Mouse (Mus musculus): ENCODE data around the gene Skiv2l. TPM values are rescaled to one million over a fixed set of nuclear protein-coding genes. Genes with fewer than 3 reads are reported as not detected.

Skiv2l gene
- polyA plus RNA-seq, 1 experiment = 58.2 TPM

DNA sequence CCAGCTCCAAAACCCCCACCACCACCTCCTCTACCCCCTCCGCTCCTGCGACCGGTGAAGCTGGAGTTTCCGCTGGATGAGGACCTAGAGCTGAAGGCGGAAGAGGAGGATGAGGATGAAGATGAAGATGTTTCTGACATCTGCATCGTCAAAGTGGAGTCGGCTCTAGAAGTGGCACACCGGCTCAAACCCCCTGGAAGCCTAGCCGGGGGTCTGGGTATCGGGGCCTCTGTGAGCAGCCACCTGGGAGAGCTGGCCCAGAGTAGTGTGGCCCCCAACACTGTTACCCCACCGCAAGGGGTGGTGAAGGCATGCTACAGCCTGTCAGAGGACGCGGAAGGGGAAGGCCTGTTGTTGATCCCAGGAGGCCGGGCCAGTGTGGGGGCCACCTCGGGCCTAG is 45.7 kb upstream of the Skiv2l start:
- TF ChIP-seq CTCF (conservative IDR thresholded peaks at IDR 0.05; ENCODE audit: insufficient read depth, insufficient read length, low read depth, low read length) (no peak), POLR2A (IDR thresholded peaks at IDR 0.05; ENCODE audit: low read depth, low read length) (no peak)
- H3K27ac ChIP-seq (ENCODE audit: insufficient read depth, low read depth, low read length) = no peak overlapping the region
- 94% methylated on average over 15 of the region's 15 CpGs for WGBS

GRCm38 (mm10) chr17:34894801-34895530 is 45.0 kb upstream of the Skiv2l start:
- no peak for TF ChIP-seq POLR2A (IDR thresholded peaks at IDR 0.05; ENCODE audit: low read depth, low read length)
- no peak for TF ChIP-seq CTCF (conservative IDR thresholded peaks at IDR 0.05; ENCODE audit: insufficient read depth, insufficient read length, low read depth, low read length)
- WGBS = 7% methylated on average over 51 of the region's 51 CpGs
- no peaks in the 10 kb centered on the region for H3K36me3 ChIP-seq (ENCODE audit: control insufficient read depth, insufficient read depth, low read length)
- H3K27me3 ChIP-seq (replicated peaks; ENCODE audit: control insufficient read depth, insufficient read depth, low read length) = no peaks in the 10 kb centered on the region
- H3K27ac ChIP-seq (ENCODE audit: insufficient read depth, low read depth, low read length) = no peak overlapping the region; the same call in 1 of the 2 replicates
- peak overlapping the region; percentile 74 for H3K4me3 ChIP-seq (ENCODE audit: insufficient read depth, low read depth, low read length)
- H3K4me1 ChIP-seq (ENCODE audit: control insufficient read depth, insufficient read depth, low read length) = no peaks in the 10 kb centered on the region; the same call in 1 of the 2 replicates
- peak; percentile 58 for DNase-seq

More for the DNA sequence above, 45.7 kb upstream of the Skiv2l start:
- Histone ChIP-seq H3K4me1 (ENCODE audit: control insufficient read depth, insufficient read depth, low read length) (no peaks in the 10 kb centered on the region; the same call in 1 of the 2 replicates), H3K36me3 (ENCODE audit: control insufficient read depth, insufficient read depth, low read length) (no peaks in the 10 kb centered on the region), H3K27me3 (replicated peaks; ENCODE audit: control insufficient read depth, insufficient read depth, low read length) (no peaks in the 10 kb centered on the region), H3K4me3 (ENCODE audit: insufficient read depth, low read depth, low read length) (no peak overlapping the region)
- no peak for DNase-seq

DNA sequence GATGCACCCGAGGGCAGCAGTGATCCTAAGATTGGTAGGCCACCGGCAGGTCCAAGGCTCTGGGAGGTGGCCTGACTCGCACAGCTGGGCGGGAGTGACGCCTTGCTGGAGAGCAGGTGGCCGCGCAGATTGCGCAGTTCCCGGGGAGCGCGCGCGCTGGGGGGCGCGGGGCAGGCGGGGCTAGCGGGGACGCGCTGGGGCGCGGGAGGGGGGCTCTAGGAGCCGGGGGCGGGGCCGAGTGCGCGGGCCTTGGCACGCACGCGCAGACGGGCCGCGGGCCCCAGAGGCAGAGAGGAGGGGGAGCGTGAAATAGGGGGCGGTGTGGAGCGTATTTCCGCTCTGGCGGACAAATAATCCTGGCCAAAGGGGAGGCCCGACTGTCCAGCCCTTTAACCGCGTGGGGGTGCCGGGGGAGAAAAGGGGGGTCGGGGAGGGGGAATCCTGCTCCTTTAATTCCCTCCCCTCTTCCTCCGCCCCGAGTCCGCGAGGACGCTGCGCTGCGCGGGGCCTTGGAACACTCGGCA is 44.1 kb upstream of the Skiv2l start:
- DNase-seq = peak; percentile 96
- peak overlapping the region; percentile 74 for H3K4me3 ChIP-seq (ENCODE audit: insufficient read depth, low read depth, low read length)
- WGBS = under 1% methylated on average over 44 of the region's 51 CpGs

DNA sequence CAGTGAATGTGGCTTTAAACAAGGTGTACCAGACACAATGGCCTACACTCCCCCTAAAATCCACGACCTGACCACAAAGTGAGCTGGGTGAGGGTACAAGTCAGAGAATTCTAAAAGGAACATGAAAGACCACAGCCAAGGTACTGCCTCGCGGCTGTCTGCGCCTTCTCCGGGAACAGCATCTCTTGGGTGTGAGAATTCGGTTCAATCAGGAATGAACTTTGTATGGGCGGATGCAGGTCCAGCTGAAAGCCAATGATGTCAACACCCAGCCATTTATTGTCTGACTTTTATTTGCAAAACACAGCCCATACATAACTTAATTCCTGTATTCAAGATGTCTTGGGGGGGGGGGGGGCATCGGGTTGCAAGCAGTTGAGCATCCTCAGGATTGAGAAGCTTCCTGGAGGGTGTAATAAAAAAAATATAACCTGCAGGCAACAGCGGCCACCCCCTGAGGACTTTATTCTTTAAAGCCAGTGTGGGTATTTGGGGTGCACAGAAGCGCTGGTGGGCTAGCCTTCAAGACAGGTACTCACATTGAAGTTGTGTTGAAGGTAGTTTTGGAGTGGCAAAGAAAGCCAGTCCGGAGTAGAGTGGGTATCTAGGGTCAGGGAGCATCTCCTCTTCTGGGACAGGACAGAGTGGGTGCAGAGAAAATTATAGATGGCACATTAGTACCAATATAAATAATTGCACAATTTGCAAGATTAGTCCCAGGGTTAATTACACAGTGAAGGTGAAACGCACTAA is 43.2 kb upstream of the Skiv2l start:
- TF ChIP-seq POLR2A (IDR thresholded peaks at IDR 0.05; ENCODE audit: low read depth, low read length) (no peak), CTCF (conservative IDR thresholded peaks at IDR 0.05; ENCODE audit: insufficient read depth, insufficient read length, low read depth, low read length) (no peak)
- no peaks in the 10 kb centered on the region; the same call in 1 of the 2 replicates for H3K4me1 ChIP-seq (ENCODE audit: control insufficient read depth, insufficient read depth, low read length)
- peak overlapping the region; percentile 44; the same call in 1 of the 2 replicates for H3K27ac ChIP-seq (ENCODE audit: insufficient read depth, low read depth, low read length)
- H3K4me3 ChIP-seq (ENCODE audit: insufficient read depth, low read depth, low read length) = no peak overlapping the region
- DNase-seq = no peak
- 77% methylated on average over 12 of the region's 12 CpGs for WGBS
- H3K36me3 ChIP-seq (ENCODE audit: control insufficient read depth, insufficient read depth, low read length) = no peaks in the 10 kb centered on the region
- H3K27me3 ChIP-seq (replicated peaks; ENCODE audit: control insufficient read depth, insufficient read depth, low read length) = no peaks in the 10 kb centered on the region

More for the DNA sequence above, 44.1 kb upstream of the Skiv2l start:
- Histone ChIP-seq H3K4me1 (ENCODE audit: control insufficient read depth, insufficient read depth, low read length) (no peaks in the 10 kb centered on the region; the same call in 1 of the 2 replicates), H3K27ac (ENCODE audit: insufficient read depth, low read depth, low read length) (peak overlapping the region; percentile 44), H3K27me3 (replicated peaks; ENCODE audit: control insufficient read depth, insufficient read depth, low read length) (no peaks in the 10 kb centered on the region), H3K36me3 (ENCODE audit: control insufficient read depth, insufficient read depth, low read length) (no peaks in the 10 kb centered on the region)
- 0 out of 2 replicates have a peak, but pooled peaks have one; percentile 15 for TF ChIP-seq CTCF (conservative IDR thresholded peaks at IDR 0.05; ENCODE audit: insufficient read depth, insufficient read length, low read depth, low read length)
- TF ChIP-seq POLR2A (IDR thresholded peaks at IDR 0.05; ENCODE audit: low read depth, low read length) = peak; percentile 60

DNA sequence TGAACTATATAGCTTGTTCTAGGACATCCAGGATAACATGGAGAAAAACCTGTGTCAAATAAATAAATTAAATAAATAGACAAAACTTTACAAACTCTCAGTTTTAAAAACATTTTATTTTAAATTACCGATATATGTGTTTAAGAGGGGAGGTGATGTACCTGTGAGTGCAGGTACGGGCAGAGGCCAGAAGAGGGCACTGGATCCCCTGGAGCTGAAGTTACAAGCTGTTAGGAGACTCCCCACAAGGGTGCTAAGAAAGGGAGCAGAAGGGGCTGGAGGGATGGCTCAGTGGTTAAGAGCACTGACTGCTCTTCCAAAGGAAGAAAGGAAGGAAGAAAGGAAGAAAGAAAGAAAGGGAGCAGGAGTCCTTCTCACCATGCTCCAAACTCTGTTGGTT is 41.4 kb upstream of the Skiv2l start:
- 94% methylated on average over 2 of the region's 2 CpGs for WGBS
- DNase-seq = no peak
- H3K36me3 ChIP-seq (ENCODE audit: control insufficient read depth, insufficient read depth, low read length) = no peaks in the 10 kb centered on the region
- H3K4me3 ChIP-seq (ENCODE audit: insufficient read depth, low read depth, low read length) = no peak overlapping the region
- H3K27me3 ChIP-seq (replicated peaks; ENCODE audit: control insufficient read depth, insufficient read depth, low read length) = no peaks in the 10 kb centered on the region
- H3K4me1 ChIP-seq (ENCODE audit: control insufficient read depth, insufficient read depth, low read length) = no peaks in the 10 kb centered on the region; the same call in 1 of the 2 replicates
- no peak for TF ChIP-seq POLR2A (IDR thresholded peaks at IDR 0.05; ENCODE audit: low read depth, low read length)
- TF ChIP-seq CTCF (conservative IDR thresholded peaks at IDR 0.05; ENCODE audit: insufficient read depth, insufficient read length, low read depth, low read length) = peak; percentile 41
- no peak overlapping the region for H3K27ac ChIP-seq (ENCODE audit: insufficient read depth, low read depth, low read length)

- no peak for DNase-seq
- H3K27ac ChIP-seq (ENCODE audit: insufficient read depth, low read depth, low read length) = no peak overlapping the region
- WGBS = 85% methylated on average over 12 of the region's 12 CpGs
These were observed 40.2 kb upstream of the Skiv2l start for GRCm38 (mm10) chr17:34890074-34890743.

More at GRCm38 (mm10) chr17:34890074-34890743, 40.2 kb upstream of the Skiv2l start:
- Histone ChIP-seq H3K27me3 (replicated peaks; ENCODE audit: control insufficient read depth, insufficient read depth, low read length) (no peaks in the 10 kb centered on the region), H3K4me1 (ENCODE audit: control insufficient read depth, insufficient read depth, low read length) (no peaks in the 10 kb centered on the region; the same call in 1 of the 2 replicates), H3K36me3 (ENCODE audit: control insufficient read depth, insufficient read depth, low read length) (no peaks in the 10 kb centered on the region), H3K4me3 (ENCODE audit: insufficient read depth, low read depth, low read length) (no peak overlapping the region)
- TF ChIP-seq POLR2A (IDR thresholded peaks at IDR 0.05; ENCODE audit: low read depth, low read length) = no peak
- TF ChIP-seq CTCF (conservative IDR thresholded peaks at IDR 0.05; ENCODE audit: insufficient read depth, insufficient read length, low read depth, low read length) = no peak

Data from kidney, adult 2 months (tissue).